In the genomic region with DNA sequence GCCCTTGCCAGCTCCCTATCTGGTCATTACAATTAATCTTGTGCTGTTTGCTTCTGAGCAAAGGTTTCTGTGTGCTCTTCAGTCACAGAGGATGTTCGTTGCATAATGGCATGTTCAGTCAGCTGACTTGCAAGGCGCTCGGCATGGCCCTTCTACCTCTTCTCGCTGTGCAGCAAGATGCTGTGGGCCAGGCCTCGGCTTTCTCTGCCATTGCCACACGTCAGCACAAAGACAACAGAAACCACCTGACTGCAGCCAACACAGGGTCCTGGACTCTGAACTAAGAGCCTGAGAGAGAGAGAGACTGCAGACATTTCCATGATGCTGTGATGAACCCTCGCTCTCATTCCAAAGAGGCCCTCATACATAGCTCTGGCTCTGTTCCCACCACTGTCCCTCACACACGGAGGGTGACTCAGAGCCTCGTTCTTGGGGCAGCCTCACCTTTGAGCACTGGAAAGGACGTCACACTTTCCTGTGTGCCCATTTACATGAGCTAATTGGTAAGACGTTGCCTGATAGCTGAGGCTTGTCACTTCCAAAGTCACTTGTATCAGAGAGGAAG, we compare ENCODE assay signal across 7 mouse cellular contexts.
DNase-seq lines count a peak whose midpoint lies in the region; ATAC-seq and TF ChIP-seq lines count a peak whose summit lies in the region.

No protein-coding gene starts in this region.

- no peaks in the 10 kb centered on the region for H3K36me3 ChIP-seq in hindbrain, embryonic 10.5 days
- H3K36me3 ChIP-seq in hindbrain, embryonic 12.5 days, result no peaks in the 10 kb centered on the region
- no peaks in the 10 kb centered on the region for H3K36me3 ChIP-seq in hindbrain, postnatal 0 days (ENCODE audit: insufficient read depth, low read length)

- no peak for TF ChIP-seq CTCF in hindbrain, postnatal 0 days (IDR thresholded peaks at IDR 0.05; ENCODE audit: low read depth)

- H3K27me3 ChIP-seq in hindbrain, embryonic 10.5 days (ENCODE audit: insufficient read depth, poor library complexity, severe bottlenecking), result peaks cover 28% of the 10 kb centered on the region
- no peaks in the 10 kb centered on the region for H3K27me3 ChIP-seq in hindbrain, embryonic 12.5 days
- H3K27me3 ChIP-seq in hindbrain, postnatal 0 days (ENCODE audit: insufficient read depth, low read length), result no peaks in the 10 kb centered on the region

- no peaks in the 10 kb centered on the region for H3K9me3 ChIP-seq in hindbrain, embryonic 10.5 days
- H3K9me3 ChIP-seq in hindbrain, embryonic 12.5 days (replicated peaks), result no peaks in the 10 kb centered on the region
- H3K9me3 ChIP-seq in hindbrain, postnatal 0 days (ENCODE audit: low read length), result no peaks in the 10 kb centered on the region

- no peak overlapping the region for H3K9ac ChIP-seq in hindbrain, embryonic 12.5 days
- no peak overlapping the region for H3K9ac ChIP-seq in hindbrain, postnatal 0 days (replicated peaks; ENCODE audit: low read length)

- H3K4me3 ChIP-seq in hindbrain, embryonic 10.5 days, result no peak overlapping the region
- no peak overlapping the region for H3K4me3 ChIP-seq in hindbrain, embryonic 12.5 days
- no peak overlapping the region for H3K4me3 ChIP-seq in hindbrain, postnatal 0 days (ENCODE audit: low read length)

- no peak for ATAC-seq in hindbrain, embryonic 12.5 days (ENCODE audit: low FRiP score)
- 0 out of 2 replicates have a peak, but pooled peaks have one; percentile 15 for ATAC-seq in hindbrain, postnatal 0 days

- no peak for DNase-seq in hindbrain, embryonic 10.5 days (ENCODE audit: low spot score)
- DNase-seq in 3T3-L1 (ENCODE audit: low read depth, low spot score), result peak; percentile 43
- peak; percentile 36 for DNase-seq in adrenal gland, adult 8-10 months
- DNase-seq in hindbrain, postnatal 0 days (ENCODE audit: low spot score), result no peak
- no peak for DNase-seq in embryo, embryonic 10 days (ENCODE audit: low spot score)
- no peak for DNase-seq in gastrocnemius, postnatal 25 days

- peaks cover 54% of the 10 kb centered on the region for H3K4me1 ChIP-seq in hindbrain, embryonic 10.5 days (replicated peaks)
- peaks cover 23% of the 10 kb centered on the region for H3K4me1 ChIP-seq in hindbrain, embryonic 12.5 days
- H3K4me1 ChIP-seq in hindbrain, postnatal 0 days (ENCODE audit: insufficient read depth, low read length), result no peaks in the 10 kb centered on the region; the same call in 1 of the 2 replicates

- 78% methylated on average over 11 of the region's 11 CpGs for WGBS in hindbrain, embryonic 10.5 days
- 81% methylated on average over 11 of the region's 11 CpGs for WGBS in hindbrain, embryonic 12.5 days
- 52% methylated on average over 11 of the region's 11 CpGs for WGBS in hindbrain, postnatal 0 days

- no peak overlapping the region for H3K4me2 ChIP-seq in hindbrain, embryonic 12.5 days (replicated peaks)
- H3K4me2 ChIP-seq in hindbrain, postnatal 0 days (ENCODE audit: low read depth, low read length), result no peak overlapping the region

- H3K27ac ChIP-seq in hindbrain, embryonic 10.5 days, result peak overlapping the region; percentile 71
- H3K27ac ChIP-seq in hindbrain, embryonic 12.5 days, result no peak overlapping the region
- H3K27ac ChIP-seq in hindbrain, postnatal 0 days, result peak overlapping the region; percentile 5; the same call in 1 of the 2 replicates

Comparison
In these comparisons a context has a peak if more than half of its experiments do, and no peak if none do; other contexts are left out.
1. DNase-seq: peak in 3T3-L1 (single experiment) and adrenal gland, adult 8-10 months (single experiment); none in hindbrain, embryonic 10.5 days (single experiment), hindbrain, postnatal 0 days (single experiment), embryo, embryonic 10 days (single experiment) and gastrocnemius, postnatal 25 days (single experiment).